In the genomic region with DNA sequence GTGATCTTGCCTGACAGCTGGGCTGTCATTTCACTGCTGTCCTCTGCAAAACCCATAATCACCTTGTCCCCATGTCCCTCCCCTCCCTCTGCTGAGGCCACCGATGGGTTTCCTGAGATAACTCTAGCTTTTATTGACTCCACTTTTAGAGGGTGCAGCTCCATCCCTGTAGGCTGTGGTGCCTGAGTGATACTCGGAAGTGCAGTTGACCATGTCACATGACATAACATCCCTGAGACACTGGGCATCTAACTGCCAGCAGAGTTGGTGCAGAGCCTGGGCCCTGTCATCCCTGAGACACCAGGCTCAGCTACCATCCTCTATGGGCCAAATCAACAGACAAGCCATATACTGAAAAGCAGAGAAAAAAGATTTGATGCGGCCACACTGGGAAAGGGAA, we compare ENCODE assay signal across 18 mouse cellular contexts.
"Had no signal": no experiment of that assay in that cellular context is flagged by ENCODE, and none has a peak within 500 bp of the region (broad histone marks: within the 10 kb centered on the region; RNA-seq: fewer than 3 reads in every experiment).

No protein-coding gene starts in this region.

- H3K27me3 ChIP-seq: midbrain, embryonic 12.5 days; neural tube, embryonic 13.5 days; neural tube, embryonic 15.5 days had no signal

- H3K4me3 ChIP-seq: midbrain, embryonic 10.5 days; midbrain, embryonic 12.5 days; myocyte; neural tube, embryonic 13.5 days; neural tube, embryonic 15.5 days had no signal

- ATAC-seq: midbrain, embryonic 16.5 days had no signal

- H3K4me1 ChIP-seq: midbrain, embryonic 10.5 days; midbrain, embryonic 12.5 days; neural tube, embryonic 13.5 days; neural tube, embryonic 15.5 days had no signal

- H3K27ac ChIP-seq: midbrain, embryonic 10.5 days; midbrain, embryonic 12.5 days; neural tube, embryonic 13.5 days; neural tube, embryonic 15.5 days had no signal

- DNase-seq: lung, adult 18-20 months; lung, embryonic 14.5 days; lung, postnatal 10 days; lung, postnatal 4 days; midbrain, embryonic 14.5 days; right cerebral cortex, adult 18-20 months; right cerebral cortex, postnatal 25 days; right cerebral cortex, postnatal 4 days; spleen, adult 18-20 months; thymus, adult 18-20 months; thymus, postnatal 14 days; thymus, postnatal 36 days had no signal
